Mouse (Mus musculus) E14TG2a.4 (cell line): ENCODE data around the gene Zfand4.

ENCODE experiments used
- CTCF ChIP-seq: conservative IDR thresholded peaks from 2 replicates; pipeline ENCODE4 v1.5.1; 2014; ENCODE audit warnings: low read length
- POU5F1 ChIP-seq: IDR thresholded peaks from 2 replicates; pipeline ENCODE4 v1.6.1; 2014; ENCODE audit warnings: low read length, borderline replicate concordance

- no peak for TF ChIP-seq CTCF
- no peak for TF ChIP-seq POU5F1
These were observed 107.5 kb downstream of the Zfand4 start for GRCm38 (mm10) chr6:116371500-116371899.
